Mouse (Mus musculus): ENCODE measurements around the gene Nudt12. TPM values are rescaled to one million over a fixed set of nuclear protein-coding genes. Genes with fewer than 3 reads are reported as not detected.

Gene Nudt12
- 3.7 and 4.2 TPM in 2 replicates for polyA plus RNA-seq (2015; fragmentation: Nextera tagmentation; extraction: Ambion mirVana)

GRCm38 (mm10) chr17:59013091-59013459 is at the start of gene Nudt12:
TSS of gene Nudt12 (minus strand) at chr17:59013372.
- peak within 1 kb of the TSS; percentile 7; the same call in 1 of the 2 replicates for H3K9ac ChIP-seq
- no peaks in the 10 kb centered on the region for H3K27me3 ChIP-seq
- H3K4me2 ChIP-seq, result peak within 1 kb of the TSS; percentile 64
- no peaks in the 10 kb centered on the region for H3K4me1 ChIP-seq
- no peak for ATAC-seq (ENCODE audit: insufficient number of reproducible peaks, low FRiP score, low TSS enrichment, low read depth)
- no peaks in the 10 kb centered on the region for H3K9me3 ChIP-seq
- no peaks in the 10 kb centered on the region for H3K36me3 ChIP-seq
- peak within 1 kb of the TSS; percentile 52 for H3K4me3 ChIP-seq
- no peak within 1 kb of the TSS for H3K27ac ChIP-seq
- WGBS, result under 1% methylated on average over 22 of the region's 22 CpGs

GRCm38 (mm10) chr17:59053306-59053705 is 40.1 kb upstream of the Nudt12 start:
- no peak overlapping the region for H3K4me2 ChIP-seq
- H3K27ac ChIP-seq, result no peak overlapping the region
- H3K4me1 ChIP-seq, result no peaks in the 10 kb centered on the region
- no peaks in the 10 kb centered on the region for H3K36me3 ChIP-seq
- no peaks in the 10 kb centered on the region for H3K9me3 ChIP-seq
- no peaks in the 10 kb centered on the region for H3K27me3 ChIP-seq
- ATAC-seq (ENCODE audit: insufficient number of reproducible peaks, low FRiP score, low TSS enrichment, low read depth), result no peak
- no peak overlapping the region for H3K9ac ChIP-seq
- H3K4me3 ChIP-seq, result no peak overlapping the region
- WGBS, result 60% methylated on average over 4 of the region's 4 CpGs

- Histone ChIP-seq H3K4me1 (no peaks in the 10 kb centered on the region), H3K27me3 (no peaks in the 10 kb centered on the region), H3K9me3 (no peaks in the 10 kb centered on the region), H3K4me3 (no peak overlapping the region), H3K36me3 (no peaks in the 10 kb centered on the region), H3K27ac (no peak overlapping the region), H3K9ac (no peak overlapping the region), H3K4me2 (no peak overlapping the region)
- ATAC-seq (ENCODE audit: insufficient number of reproducible peaks, low FRiP score, low TSS enrichment, low read depth), result no peak
- 30% methylated on average over 5 of the region's 5 CpGs for WGBS
Observed at GRCm38 (mm10) chr17:59039754-59040153, 26.6 kb upstream of the Nudt12 start.

- no peaks in the 10 kb centered on the region for H3K9me3 ChIP-seq
- ATAC-seq (ENCODE audit: insufficient number of reproducible peaks, low FRiP score, low TSS enrichment, low read depth), result no peak
- no peaks in the 10 kb centered on the region for H3K27me3 ChIP-seq
- no peak overlapping the region for H3K27ac ChIP-seq
- 87% methylated on average over 3 of the region's 3 CpGs for WGBS
- no peak overlapping the region for H3K9ac ChIP-seq
- H3K4me1 ChIP-seq, result no peaks in the 10 kb centered on the region
- no peaks in the 10 kb centered on the region for H3K36me3 ChIP-seq
- H3K4me2 ChIP-seq, result no peak overlapping the region
- no peak overlapping the region for H3K4me3 ChIP-seq
Observed at GRCm38 (mm10) chr17:59033445-59033844, 20.3 kb upstream of the Nudt12 start.

GRCm38 (mm10) chr17:59026336-59026735 is 13.2 kb upstream of the Nudt12 start:
- Histone ChIP-seq H3K4me2 (no peak overlapping the region), H3K9me3 (no peaks in the 10 kb centered on the region), H3K4me1 (no peaks in the 10 kb centered on the region), H3K27me3 (no peaks in the 10 kb centered on the region), H3K27ac (no peak overlapping the region), H3K4me3 (no peak overlapping the region), H3K9ac (no peak overlapping the region), H3K36me3 (no peaks in the 10 kb centered on the region)
- 59% methylated on average over 3 of the region's 3 CpGs for WGBS
- no peak for ATAC-seq (ENCODE audit: insufficient number of reproducible peaks, low FRiP score, low TSS enrichment, low read depth)

- Histone ChIP-seq H3K4me1 (no peaks in the 10 kb centered on the region), H3K36me3 (no peaks in the 10 kb centered on the region), H3K4me2 (no peak overlapping the region), H3K27me3 (no peaks in the 10 kb centered on the region), H3K9me3 (no peaks in the 10 kb centered on the region), H3K9ac (no peak overlapping the region), H3K27ac (no peak overlapping the region), H3K4me3 (no peak overlapping the region)
- 34% methylated on average over 6 of the region's 6 CpGs for WGBS
- ATAC-seq (ENCODE audit: insufficient number of reproducible peaks, low FRiP score, low TSS enrichment, low read depth), result no peak
Observed at GRCm38 (mm10) chr17:59024502-59024901, 11.3 kb upstream of the Nudt12 start.

GRCm38 (mm10) chr17:59023971-59024370 is 10.8 kb upstream of the Nudt12 start:
- Histone ChIP-seq H3K4me2 (no peak overlapping the region), H3K36me3 (no peaks in the 10 kb centered on the region), H3K4me1 (no peaks in the 10 kb centered on the region), H3K27me3 (no peaks in the 10 kb centered on the region), H3K9ac (no peak overlapping the region), H3K4me3 (no peak overlapping the region), H3K9me3 (no peaks in the 10 kb centered on the region), H3K27ac (no peak overlapping the region)
- WGBS, result 52% methylated on average over 4 of the region's 5 CpGs
- no peak for ATAC-seq (ENCODE audit: insufficient number of reproducible peaks, low FRiP score, low TSS enrichment, low read depth)

GRCm38 (mm10) chr17:59018666-59019065 is 5.5 kb upstream of the Nudt12 start:
- ATAC-seq (ENCODE audit: insufficient number of reproducible peaks, low FRiP score, low TSS enrichment, low read depth), result no peak
- Histone ChIP-seq H3K9me3 (no peaks in the 10 kb centered on the region), H3K4me2 (no peak overlapping the region), H3K9ac (no peak overlapping the region), H3K27me3 (no peaks in the 10 kb centered on the region), H3K27ac (no peak overlapping the region), H3K4me3 (no peak overlapping the region), H3K4me1 (no peaks in the 10 kb centered on the region), H3K36me3 (no peaks in the 10 kb centered on the region)
- WGBS, result 46% methylated on average over 4 of the region's 4 CpGs

GRCm38 (mm10) chr17:59012421-59013090 is 616 bp downstream of the Nudt12 start:
- no peaks in the 10 kb centered on the region for H3K4me1 ChIP-seq
- H3K9me3 ChIP-seq, result no peaks in the 10 kb centered on the region
- no peak for ATAC-seq (ENCODE audit: insufficient number of reproducible peaks, low FRiP score, low TSS enrichment, low read depth)
- H3K27me3 ChIP-seq, result no peaks in the 10 kb centered on the region
- H3K4me3 ChIP-seq, result peak overlapping the region; percentile 52
- H3K36me3 ChIP-seq, result no peaks in the 10 kb centered on the region
- peak overlapping the region; percentile 7; the same call in 1 of the 2 replicates for H3K9ac ChIP-seq
- H3K4me2 ChIP-seq, result peak overlapping the region; percentile 64
- no peak overlapping the region for H3K27ac ChIP-seq
- 12% methylated on average over 15 of the region's 15 CpGs for WGBS

- no peak overlapping the region for H3K4me2 ChIP-seq
- no peaks in the 10 kb centered on the region for H3K4me1 ChIP-seq
- 70% methylated on average over 13 of the region's 13 CpGs for WGBS
- H3K4me3 ChIP-seq, result no peak overlapping the region
- no peak for ATAC-seq (ENCODE audit: insufficient number of reproducible peaks, low FRiP score, low TSS enrichment, low read depth)
- no peaks in the 10 kb centered on the region for H3K36me3 ChIP-seq
- H3K9ac ChIP-seq, result no peak overlapping the region
- no peaks in the 10 kb centered on the region for H3K9me3 ChIP-seq
- no peak overlapping the region for H3K27ac ChIP-seq
- no peaks in the 10 kb centered on the region for H3K27me3 ChIP-seq
Observed at GRCm38 (mm10) chr17:59011546-59012307, 1.4 kb downstream of the Nudt12 start.

- 78% methylated on average over 6 of the region's 6 CpGs for WGBS
- Histone ChIP-seq H3K4me2 (no peak within 1 kb of the TSS), H3K9me3 (no peaks in the 10 kb centered on the region), H3K27me3 (no peaks in the 10 kb centered on the region), H3K9ac (no peak within 1 kb of the TSS), H3K4me1 (no peaks in the 10 kb centered on the region), H3K4me3 (no peak within 1 kb of the TSS), H3K27ac (no peak within 1 kb of the TSS), H3K36me3 (no peaks in the 10 kb centered on the region)
- ATAC-seq (ENCODE audit: insufficient number of reproducible peaks, low FRiP score, low TSS enrichment, low read depth), result no peak
Observed at GRCm38 (mm10) chr17:58991275-58991674, 21.9 kb downstream of the Nudt12 start, which contains the start of gene Pdzph1. TSS of gene Pdzph1 (minus strand) at chr17:58991375.

- WGBS, result 67% methylated on average over 5 of the region's 5 CpGs
Observed at GRCm38 (mm10) chr17:58973237-58973636, 39.9 kb downstream of the Nudt12 start.

More at GRCm38 (mm10) chr17:58973237-58973636, 39.9 kb downstream of the Nudt12 start:
- Histone ChIP-seq H3K9ac (no peak overlapping the region), H3K4me3 (no peak overlapping the region), H3K36me3 (no peaks in the 10 kb centered on the region), H3K4me2 (no peak overlapping the region), H3K27ac (no peak overlapping the region), H3K9me3 (no peaks in the 10 kb centered on the region), H3K4me1 (no peaks in the 10 kb centered on the region), H3K27me3 (no peaks in the 10 kb centered on the region)
- ATAC-seq (ENCODE audit: insufficient number of reproducible peaks, low FRiP score, low TSS enrichment, low read depth), result no peak

Measured in limb, embryonic 15.5 days (tissue).